Mouse (Mus musculus) cortical plate, adult 2 months (tissue): ENCODE measurements at regions not wholly inside any gene's neighbourhood (a gene's known extent, or its start where the extent isn't known, plus 50 kb on each side); places are given as distances from the start of the nearest gene placed in this dataset.

Experiments used
- CTCF ChIP-seq: fragments of 200-500 bp; IDR thresholded peaks from 2 replicates; pipeline ENCODE4 v1.5.1; 2011; ENCODE audit warnings: mild to moderate bottlenecking, control low read depth, low read length; ENCODE audit not compliant: insufficient read depth; ENCODE audit errors: extremely low read depth
- POLR2A ChIP-seq: fragments of 200-500 bp; IDR thresholded peaks from 2 replicates; pipeline ENCODE4 v1.6.1; 2011; ENCODE audit warnings: mild to moderate bottlenecking, low read length, control low read depth; ENCODE audit not compliant: insufficient read depth; ENCODE audit errors: extremely low read depth

GRCm38 (mm10) chr11:56165759-56166158 is 124.9 kb upstream of the Nmur2 start:
- TF ChIP-seq POLR2A: no peak
- no peak for TF ChIP-seq CTCF
